Mouse (Mus musculus): ENCODE measurements around the gene Zbtb42. TPM values are rescaled to one million over a fixed set of nuclear protein-coding genes. Genes with fewer than 3 reads are reported as not detected.
A peak's percentile ranks its signal among the peaks of the same experiment; 100 is the strongest.

Zbtb42 gene
- total RNA-seq, 2 experiments from 2014 or later: 4.5 to 6.9 TPM

GRCm38 (mm10) chr12:112679027-112679996 lies 684 bp downstream of the Zbtb42 start:
- no peak for DNase-seq (ENCODE audit: low spot score in 2 of 2)

GRCm38 (mm10) chr12:112683351-112683750 lies 4.7 kb downstream of the Zbtb42 start:
- DNase-seq (ENCODE audit: low spot score in 2 of 2): no peak

GRCm38 (mm10) chr12:112688458-112688857 lies 9.8 kb downstream of the Zbtb42 start:
- peak in 1 of 2 experiments; percentile 20 for DNase-seq (ENCODE audit: low spot score in 2 of 2)

GRCm38 (mm10) chr12:112693185-112694126 lies 14.8 kb downstream of the Zbtb42 start:
- DNase-seq (ENCODE audit: low spot score in 2 of 2): peak; percentile 97

- DNase-seq (ENCODE audit: low spot score in 2 of 2): no peak
Observed at GRCm38 (mm10) chr12:112694127-112694475, 15.5 kb downstream of the Zbtb42 start.

- DNase-seq (ENCODE audit: low spot score in 2 of 2): no peak
Observed at GRCm38 (mm10) chr12:112696806-112697425, 18.3 kb downstream of the Zbtb42 start.

- no peak for DNase-seq (ENCODE audit: low spot score in 2 of 2)
Observed at GRCm38 (mm10) chr12:112700522-112700921, 21.9 kb downstream of the Zbtb42 start.

GRCm38 (mm10) chr12:112702374-112703320 lies 24.0 kb downstream of the Zbtb42 start:
- no peak for DNase-seq (ENCODE audit: low spot score in 2 of 2)

GRCm38 (mm10) chr12:112706704-112707572 lies 28.3 kb downstream of the Zbtb42 start:
- peak; percentile 95 for DNase-seq (ENCODE audit: low spot score in 2 of 2)

- DNase-seq (ENCODE audit: low spot score in 2 of 2): no peak
Observed at GRCm38 (mm10) chr12:112707573-112707869, 28.9 kb downstream of the Zbtb42 start.

- DNase-seq (ENCODE audit: low spot score in 2 of 2): no peak
Observed at GRCm38 (mm10) chr12:112713984-112714383, 35.4 kb downstream of the Zbtb42 start.

GRCm38 (mm10) chr12:112717140-112717539 lies 38.5 kb downstream of the Zbtb42 start:
- DNase-seq (ENCODE audit: low spot score in 2 of 2): peak; percentile 35 to 57

- DNase-seq (ENCODE audit: low spot score in 2 of 2): no peak
Observed at GRCm38 (mm10) chr12:112718995-112719394, 40.4 kb downstream of the Zbtb42 start.

- DNase-seq (ENCODE audit: low spot score in 2 of 2): no peak
Observed at GRCm38 (mm10) chr12:112720216-112720615, 41.6 kb downstream of the Zbtb42 start, which contains the start of gene Cep170b. Gene Cep170b (plus strand): TSS chr12:112720455.

- DNase-seq (ENCODE audit: low spot score in 2 of 2): no peak
Observed at GRCm38 (mm10) chr12:112720890-112721423, 42.3 kb downstream of the Zbtb42 start.

- DNase-seq (ENCODE audit: low spot score in 2 of 2): peak; percentile 55 to 62
Observed at GRCm38 (mm10) chr12:112721424-112722239, 43.0 kb downstream of the Zbtb42 start.

- DNase-seq (ENCODE audit: low spot score in 2 of 2): peak; percentile 62 to 66
Observed at GRCm38 (mm10) chr12:112722240-112723027, 43.8 kb downstream of the Zbtb42 start.

Data from adrenal gland, adult 18-20 months (tissue).